26 mouse cellular contexts compared by ENCODE assay signal in the genomic region with DNA sequence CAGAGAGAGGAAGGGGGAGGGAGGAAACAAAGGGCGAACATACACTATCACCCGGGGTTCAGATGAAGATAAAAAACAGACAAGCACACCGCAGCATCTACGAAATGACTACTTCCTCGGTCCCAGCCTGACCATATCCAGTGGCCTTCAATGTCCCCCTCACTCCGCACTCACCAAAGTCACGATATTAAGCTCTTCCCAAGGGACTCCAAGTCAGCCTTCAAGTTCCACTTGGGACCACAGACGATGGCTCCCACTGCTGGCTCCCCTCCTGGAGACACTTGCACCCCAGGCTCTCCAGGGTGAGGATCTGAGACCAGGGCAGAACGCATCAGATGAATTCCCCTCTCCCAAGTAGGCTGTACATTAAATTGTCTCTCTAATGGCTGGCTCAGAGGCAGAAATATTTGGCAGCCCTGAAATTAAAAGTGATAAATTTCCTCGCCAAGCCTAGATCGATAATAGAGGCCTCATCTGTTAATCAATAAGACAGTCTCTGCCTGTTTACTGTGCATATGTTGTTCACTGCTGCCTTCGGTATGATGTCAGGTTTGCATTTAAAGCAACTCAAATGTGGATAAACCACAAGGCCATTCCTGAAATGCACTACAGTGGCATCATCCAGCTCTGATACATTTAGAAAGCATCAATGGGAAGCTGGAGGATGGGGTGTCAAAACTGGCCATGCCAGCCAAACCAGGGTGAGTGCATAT.
A peak's percentile ranks its signal among the peaks of the same experiment; 100 is the strongest.
DNase-seq lines count a peak whose midpoint lies in the region; ATAC-seq and TF ChIP-seq lines count a peak whose summit lies in the region.
"Had no signal": no experiment of that assay in that cellular context is flagged by ENCODE, and none has a peak within 500 bp of the region (broad histone marks: within the 10 kb centered on the region; RNA-seq: fewer than 3 reads in every experiment).

No protein-coding gene starts in this region.

- ATAC-seq in forebrain, embryonic 13.5 days: 0 out of 2 replicates have a peak, but pooled peaks have one; percentile 33
- no peak for ATAC-seq in forebrain, embryonic 11.5 days (replicated peaks; ENCODE audit: low FRiP score)
- ATAC-seq in hindbrain, embryonic 11.5 days (ENCODE audit: low FRiP score): no peak
- ATAC-seq in hindbrain, postnatal 0 days: no peak
- no peak for ATAC-seq in midbrain, embryonic 14.5 days (ENCODE audit: low FRiP score, low TSS enrichment)
- ATAC-seq in midbrain, embryonic 15.5 days (replicated peaks): no peak
- ATAC-seq in neural tube, embryonic 15.5 days (ENCODE audit: low FRiP score): no peak
- ATAC-seq: forebrain, embryonic 14.5 days; intestine, embryonic 15.5 days had no signal

- peaks cover 3% of the 10 kb centered on the region for H3K4me1 ChIP-seq in forebrain, embryonic 13.5 days
- peaks cover 2% of the 10 kb centered on the region; the same call in 1 of the 2 replicates for H3K4me1 ChIP-seq in forebrain, embryonic 11.5 days (replicated peaks; ENCODE audit: control insufficient read depth, insufficient read depth, low read length)
- no peaks in the 10 kb centered on the region; the same call in 1 of the 2 replicates for H3K4me1 ChIP-seq in hindbrain, embryonic 11.5 days (replicated peaks; ENCODE audit: control insufficient read depth, insufficient read depth, low read length)
- peaks cover 5% of the 10 kb centered on the region; the same call in 1 of the 2 replicates for H3K4me1 ChIP-seq in hindbrain, postnatal 0 days (ENCODE audit: insufficient read depth, low read length)
- peaks cover 20% of the 10 kb centered on the region for H3K4me1 ChIP-seq in midbrain, embryonic 14.5 days (ENCODE audit: control insufficient read depth, insufficient read depth, low read length)
- peaks cover 18% of the 10 kb centered on the region for H3K4me1 ChIP-seq in midbrain, embryonic 15.5 days
- H3K4me1 ChIP-seq in neural tube, embryonic 15.5 days: peaks cover 22% of the 10 kb centered on the region
- peaks cover 15% of the 10 kb centered on the region for H3K4me1 ChIP-seq in kidney, adult 2 months (ENCODE audit: control insufficient read depth, insufficient read depth, low read length)
- H3K4me1 ChIP-seq: limb, embryonic 13.5 days had no signal

- no peak for DNase-seq in forebrain, embryonic 11.5 days (ENCODE audit: low spot score)
- DNase-seq in hindbrain, embryonic 11.5 days (ENCODE audit: low spot score): no peak
- DNase-seq in hindbrain, postnatal 0 days (ENCODE audit: low spot score): no peak
- DNase-seq in midbrain, embryonic 14.5 days: no peak
- DNase-seq in kidney, adult 2 months: no peak
- DNase-seq: adrenal gland, postnatal 14 days; cerebellum, adult 8-10 months; cerebellum, postnatal 36 days; embryo, embryonic 11 days; gastrocnemius, postnatal 36 days; kidney, adult 9 months; kidney, postnatal 25 days; lung, embryonic 14.5 days; lung, postnatal 4 days; thymus, postnatal 14 days had no signal

- H3K9ac ChIP-seq in forebrain, embryonic 13.5 days: no peak overlapping the region
- H3K9ac ChIP-seq in forebrain, embryonic 11.5 days (ENCODE audit: low read length): no peak overlapping the region
- H3K9ac ChIP-seq in hindbrain, embryonic 11.5 days (ENCODE audit: low read depth, low read length): no peak overlapping the region
- H3K9ac ChIP-seq in hindbrain, postnatal 0 days (replicated peaks; ENCODE audit: low read length): no peak overlapping the region
- no peak overlapping the region for H3K9ac ChIP-seq in midbrain, embryonic 14.5 days (replicated peaks; ENCODE audit: low read length)
- H3K9ac ChIP-seq in midbrain, embryonic 15.5 days: no peak overlapping the region
- no peak overlapping the region for H3K9ac ChIP-seq in neural tube, embryonic 15.5 days (replicated peaks)
- H3K9ac ChIP-seq: embryonic facial prominence, embryonic 13.5 days; intestine, embryonic 15.5 days; limb, embryonic 13.5 days; liver, embryonic 14.5 days; lung, embryonic 14.5 days had no signal

- H3K4me3 ChIP-seq in forebrain, embryonic 13.5 days: no peak overlapping the region
- H3K4me3 ChIP-seq in forebrain, embryonic 11.5 days (ENCODE audit: low read depth, low read length): no peak overlapping the region
- no peak overlapping the region for H3K4me3 ChIP-seq in hindbrain, embryonic 11.5 days (ENCODE audit: low read depth, low read length)
- no peak overlapping the region for H3K4me3 ChIP-seq in hindbrain, postnatal 0 days (ENCODE audit: low read length)
- H3K4me3 ChIP-seq in midbrain, embryonic 14.5 days (replicated peaks; ENCODE audit: low read depth, low read length): no peak overlapping the region
- H3K4me3 ChIP-seq in midbrain, embryonic 15.5 days: no peak overlapping the region
- H3K4me3 ChIP-seq in neural tube, embryonic 15.5 days (replicated peaks): no peak overlapping the region
- H3K4me3 ChIP-seq in kidney, adult 2 months (ENCODE audit: insufficient read depth, low read depth, low read length): no peak overlapping the region
- H3K4me3 ChIP-seq: embryonic facial prominence, embryonic 13.5 days; erythroblast, embryonic 14.5 days; intestine, embryonic 15.5 days; limb, embryonic 13.5 days; myocyte had no signal

- no peaks in the 10 kb centered on the region for H3K36me3 ChIP-seq in forebrain, embryonic 13.5 days (ENCODE audit: poor library complexity, severe bottlenecking)
- H3K36me3 ChIP-seq in forebrain, embryonic 11.5 days (ENCODE audit: control insufficient read depth, insufficient read depth, low read length): no peaks in the 10 kb centered on the region
- 0 out of 2 replicates have a peak, but pooled peaks cover 2% of the 10 kb centered on the region for H3K36me3 ChIP-seq in hindbrain, embryonic 11.5 days (ENCODE audit: control insufficient read depth, insufficient read depth, low read length)
- no peaks in the 10 kb centered on the region for H3K36me3 ChIP-seq in hindbrain, postnatal 0 days (ENCODE audit: insufficient read depth, low read length)
- H3K36me3 ChIP-seq in midbrain, embryonic 14.5 days (ENCODE audit: control insufficient read depth, insufficient read depth, low read length): no peaks in the 10 kb centered on the region
- no peaks in the 10 kb centered on the region for H3K36me3 ChIP-seq in midbrain, embryonic 15.5 days (replicated peaks)
- H3K36me3 ChIP-seq in neural tube, embryonic 15.5 days: no peaks in the 10 kb centered on the region
- H3K36me3 ChIP-seq in kidney, adult 2 months (ENCODE audit: control insufficient read depth, insufficient read depth, low read length): no peaks in the 10 kb centered on the region; the same call in 1 of the 2 replicates
- H3K36me3 ChIP-seq: embryonic facial prominence, embryonic 13.5 days; intestine, embryonic 15.5 days; limb, embryonic 13.5 days had no signal

- TF ChIP-seq CTCF in hindbrain, postnatal 0 days (IDR thresholded peaks at IDR 0.05; ENCODE audit: low read depth): no peak
- TF ChIP-seq CTCF in kidney, adult 2 months (conservative IDR thresholded peaks at IDR 0.05; ENCODE audit: insufficient read depth, insufficient read length, low read depth, low read length): no peak

- WGBS in forebrain, embryonic 13.5 days: 86% methylated on average over 12 of the region's 12 CpGs
- WGBS in forebrain, embryonic 11.5 days: 85% methylated on average over 12 of the region's 12 CpGs
- WGBS in hindbrain, embryonic 11.5 days: 85% methylated on average over 12 of the region's 12 CpGs
- WGBS in hindbrain, postnatal 0 days: 72% methylated on average over 12 of the region's 12 CpGs
- 88% methylated on average over 12 of the region's 12 CpGs for WGBS in midbrain, embryonic 14.5 days
- WGBS in midbrain, embryonic 15.5 days: 78% methylated on average over 12 of the region's 12 CpGs
- 57% methylated on average over 12 of the region's 12 CpGs for WGBS in neural tube, embryonic 15.5 days
- 89% methylated on average over 12 of the region's 12 CpGs for WGBS in kidney, adult 2 months

- no peaks in the 10 kb centered on the region for H3K9me3 ChIP-seq in forebrain, embryonic 13.5 days (replicated peaks)
- H3K9me3 ChIP-seq in forebrain, embryonic 11.5 days (ENCODE audit: control insufficient read depth, low read length): no peaks in the 10 kb centered on the region
- no peaks in the 10 kb centered on the region for H3K9me3 ChIP-seq in hindbrain, embryonic 11.5 days (ENCODE audit: control insufficient read depth, low read length)
- no peaks in the 10 kb centered on the region for H3K9me3 ChIP-seq in hindbrain, postnatal 0 days (ENCODE audit: low read length)
- no peaks in the 10 kb centered on the region for H3K9me3 ChIP-seq in midbrain, embryonic 14.5 days (ENCODE audit: control insufficient read depth, low read length)
- no peaks in the 10 kb centered on the region for H3K9me3 ChIP-seq in midbrain, embryonic 15.5 days
- H3K9me3 ChIP-seq in neural tube, embryonic 15.5 days (replicated peaks): no peaks in the 10 kb centered on the region
- H3K9me3 ChIP-seq: embryonic facial prominence, embryonic 13.5 days; intestine, embryonic 15.5 days; limb, embryonic 13.5 days had no signal

- no peak overlapping the region for H3K4me2 ChIP-seq in forebrain, embryonic 13.5 days
- H3K4me2 ChIP-seq in forebrain, embryonic 11.5 days (ENCODE audit: low read depth, low read length, severe bottlenecking): no peak overlapping the region
- H3K4me2 ChIP-seq in hindbrain, embryonic 11.5 days (replicated peaks; ENCODE audit: low read depth, low read length): no peak overlapping the region
- H3K4me2 ChIP-seq in hindbrain, postnatal 0 days (ENCODE audit: low read depth, low read length): no peak overlapping the region
- no peak overlapping the region for H3K4me2 ChIP-seq in midbrain, embryonic 14.5 days (ENCODE audit: low read length)
- H3K4me2 ChIP-seq in midbrain, embryonic 15.5 days: no peak overlapping the region
- no peak overlapping the region for H3K4me2 ChIP-seq in neural tube, embryonic 15.5 days
- H3K4me2 ChIP-seq: embryonic facial prominence, embryonic 13.5 days; heart, embryonic 11.5 days; intestine, embryonic 15.5 days; limb, embryonic 13.5 days; lung, embryonic 14.5 days had no signal

- no peaks in the 10 kb centered on the region for H3K27me3 ChIP-seq in forebrain, embryonic 13.5 days
- no peaks in the 10 kb centered on the region for H3K27me3 ChIP-seq in forebrain, embryonic 11.5 days (ENCODE audit: control insufficient read depth, insufficient read depth, low read length)
- no peaks in the 10 kb centered on the region for H3K27me3 ChIP-seq in hindbrain, embryonic 11.5 days (ENCODE audit: control insufficient read depth, insufficient read depth, low read length)
- no peaks in the 10 kb centered on the region for H3K27me3 ChIP-seq in hindbrain, postnatal 0 days (ENCODE audit: insufficient read depth, low read length)
- no peaks in the 10 kb centered on the region for H3K27me3 ChIP-seq in midbrain, embryonic 14.5 days (ENCODE audit: control insufficient read depth, insufficient read depth, low read length)
- H3K27me3 ChIP-seq in midbrain, embryonic 15.5 days (replicated peaks): no peaks in the 10 kb centered on the region
- no peaks in the 10 kb centered on the region for H3K27me3 ChIP-seq in neural tube, embryonic 15.5 days (replicated peaks)
- H3K27me3 ChIP-seq in kidney, adult 2 months (replicated peaks; ENCODE audit: control insufficient read depth, insufficient read depth, low read length): no peaks in the 10 kb centered on the region
- H3K27me3 ChIP-seq: intestine, embryonic 15.5 days had no signal

- no peak overlapping the region for H3K27ac ChIP-seq in forebrain, embryonic 13.5 days
- H3K27ac ChIP-seq in forebrain, embryonic 11.5 days (ENCODE audit: low read depth, low read length): no peak overlapping the region
- H3K27ac ChIP-seq in hindbrain, embryonic 11.5 days (ENCODE audit: low read depth, low read length): peak overlapping the region; percentile 12; the same call in 1 of the 2 replicates
- no peak overlapping the region for H3K27ac ChIP-seq in hindbrain, postnatal 0 days
- peak overlapping the region; percentile 52; the same call in 1 of the 2 replicates for H3K27ac ChIP-seq in midbrain, embryonic 14.5 days (replicated peaks; ENCODE audit: low read depth, low read length)
- no peak overlapping the region for H3K27ac ChIP-seq in midbrain, embryonic 15.5 days
- 0 out of 2 replicates have a peak overlapping the region, but pooled peaks have one; percentile 24 for H3K27ac ChIP-seq in neural tube, embryonic 15.5 days (replicated peaks)
- H3K27ac ChIP-seq in kidney, adult 2 months (ENCODE audit: insufficient read depth, low read depth, low read length): no peak overlapping the region
- H3K27ac ChIP-seq: embryonic facial prominence, embryonic 13.5 days; intestine, embryonic 15.5 days; limb, embryonic 13.5 days; liver, embryonic 14.5 days had no signal

- no peak for TF ChIP-seq POLR2A in kidney, adult 2 months (IDR thresholded peaks at IDR 0.05; ENCODE audit: low read depth, low read length)

Comparison
In these comparisons a context has a peak if more than half of its experiments do, and no peak if none do; other contexts are left out.
1. H3K27ac ChIP-seq: peak in hindbrain, embryonic 11.5 days (single experiment), midbrain, embryonic 14.5 days (single experiment) and neural tube, embryonic 15.5 days (single experiment); none in forebrain, embryonic 13.5 days (single experiment), forebrain, embryonic 11.5 days (single experiment), hindbrain, postnatal 0 days (single experiment), midbrain, embryonic 15.5 days (single experiment) and kidney, adult 2 months (single experiment).